Mouse (Mus musculus) midbrain, embryonic 13.5 days (tissue): ENCODE results near the gene Stpg4. TPM values are rescaled to one million over a fixed set of nuclear protein-coding genes. Genes with fewer than 3 reads are reported as not detected.

Experiments used
- ATAC-seq: fragments of 200-750 bp; cut with Nextera tagmentation; 2 replicates; pipeline ENCODE4 v1.8.0; 2017; ENCODE audit warnings: mild to moderate bottlenecking, moderate TSS enrichment, moderate library complexity
- H3K27ac ChIP-seq: fragments of 300-500 bp; sonication (generic); 2 replicates; pipeline ENCODE4 v1.5.1; 2015; ENCODE audit warnings: inconsistent platforms, mild to moderate bottlenecking, moderate library complexity
- H3K27me3 ChIP-seq: fragments of 300-500 bp; sonication (generic); 2 replicates; pipeline ENCODE4 v1.6.1; 2015; ENCODE audit warnings: mild to moderate bottlenecking, inconsistent platforms
- H3K36me3 ChIP-seq: fragments of 300-500 bp; sonication (generic); 2 replicates; pipeline ENCODE4 v1.6.1; 2015; ENCODE audit warnings: mild to moderate bottlenecking, inconsistent platforms
- H3K4me1 ChIP-seq: fragments of 300-500 bp; sonication (generic); replicated peaks from 2 replicates; pipeline ENCODE4 v1.6.1; 2015; ENCODE audit warnings: inconsistent platforms
- H3K4me2 ChIP-seq: fragments of 300-500 bp; sonication (generic); replicated peaks from 2 replicates; pipeline ENCODE4 v1.6.1; 2015; ENCODE audit warnings: moderate library complexity, mild to moderate bottlenecking, inconsistent platforms
- H3K4me3 ChIP-seq: fragments of 300-500 bp; sonication (generic); replicated peaks from 2 replicates; pipeline ENCODE4 v1.5.1; 2015; ENCODE audit warnings: mild to moderate bottlenecking, inconsistent platforms
- H3K9ac ChIP-seq: fragments of 300-500 bp; sonication (generic); replicated peaks from 2 replicates; pipeline ENCODE4 v1.6.1; 2015; ENCODE audit warnings: mild to moderate bottlenecking, inconsistent platforms
- H3K9me3 ChIP-seq: fragments of 300-500 bp; sonication (generic); 2 replicates; pipeline ENCODE4 v1.6.1; 2016; ENCODE audit warnings: mild to moderate bottlenecking, inconsistent platforms
- WGBS: fragments of 180-500 bp; shearing (Covaris S2); methylation state at CpG from one replicate; pipeline ENCODE4 v1.1.7; 2015; 5-methylcytosine and 5-hydroxymethylcytosine counted together
- polyA plus RNA-seq: library from polyadenylated mRNA; unstranded; fragments of >200 nt; fragmentation: Nextera tagmentation; extraction: Ambion mirVana; gene quantifications from 2 replicates; pipeline ENCODE4 v1.2.1, GENCODE M21; 2015

Stpg4 gene
- polyA plus RNA-seq, 1 experiment from 2014 or later: not detected

DNA sequence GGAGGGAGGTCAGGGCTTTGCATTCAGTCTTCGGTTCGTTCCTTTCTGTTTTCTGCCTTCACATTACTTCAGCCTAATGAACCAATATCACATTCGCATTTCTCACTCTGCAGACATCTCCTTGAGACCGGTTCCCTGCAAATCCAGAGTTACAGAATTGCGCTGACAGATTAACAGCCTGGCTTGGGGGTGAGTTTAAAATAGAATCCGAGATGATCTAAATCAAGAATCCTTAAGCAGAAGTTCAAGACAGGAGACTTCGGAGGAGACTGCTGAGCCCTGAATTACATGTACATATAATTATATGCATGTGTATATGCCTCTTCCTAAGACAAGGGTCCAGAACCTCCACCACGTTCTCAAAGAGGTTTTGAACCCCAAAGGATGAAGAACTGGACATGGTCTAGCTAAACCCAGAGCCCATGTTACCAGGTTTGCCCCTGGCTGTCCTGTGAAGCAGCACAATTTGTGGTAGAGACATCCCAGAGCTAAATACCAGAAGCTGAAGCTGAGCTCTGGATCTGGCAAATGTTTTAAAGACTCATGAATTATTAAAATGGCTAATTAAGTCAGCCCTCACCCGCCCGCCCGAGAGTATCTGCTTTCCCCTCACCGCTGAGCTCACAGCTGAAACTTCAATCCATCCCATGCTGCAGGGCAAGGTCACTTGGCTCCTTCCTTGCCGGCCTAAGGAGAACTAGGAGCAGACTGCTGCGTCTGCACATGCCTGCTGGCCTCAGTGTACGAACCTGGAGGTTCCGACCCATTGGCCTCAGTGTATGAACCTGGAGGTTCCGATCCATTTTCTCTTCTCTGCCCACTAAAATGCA lies 33.3 kb upstream of the Stpg4 start:
- Histone ChIP-seq H3K9ac (no peak overlapping the region), H3K4me3 (no peak overlapping the region), H3K27ac (peak overlapping the region; percentile 19; the same call in 1 of the 2 replicates), H3K9me3 (no peaks in the 10 kb centered on the region), H3K36me3 (no peaks in the 10 kb centered on the region), H3K4me1 (peaks cover 44% of the 10 kb centered on the region), H3K27me3 (no peaks in the 10 kb centered on the region), H3K4me2 (0 out of 2 replicates have a peak overlapping the region, but pooled peaks have one; percentile 3)
- ATAC-seq: peak; percentile 52
- WGBS: 20% methylated on average over 17 of the region's 17 CpGs

DNA sequence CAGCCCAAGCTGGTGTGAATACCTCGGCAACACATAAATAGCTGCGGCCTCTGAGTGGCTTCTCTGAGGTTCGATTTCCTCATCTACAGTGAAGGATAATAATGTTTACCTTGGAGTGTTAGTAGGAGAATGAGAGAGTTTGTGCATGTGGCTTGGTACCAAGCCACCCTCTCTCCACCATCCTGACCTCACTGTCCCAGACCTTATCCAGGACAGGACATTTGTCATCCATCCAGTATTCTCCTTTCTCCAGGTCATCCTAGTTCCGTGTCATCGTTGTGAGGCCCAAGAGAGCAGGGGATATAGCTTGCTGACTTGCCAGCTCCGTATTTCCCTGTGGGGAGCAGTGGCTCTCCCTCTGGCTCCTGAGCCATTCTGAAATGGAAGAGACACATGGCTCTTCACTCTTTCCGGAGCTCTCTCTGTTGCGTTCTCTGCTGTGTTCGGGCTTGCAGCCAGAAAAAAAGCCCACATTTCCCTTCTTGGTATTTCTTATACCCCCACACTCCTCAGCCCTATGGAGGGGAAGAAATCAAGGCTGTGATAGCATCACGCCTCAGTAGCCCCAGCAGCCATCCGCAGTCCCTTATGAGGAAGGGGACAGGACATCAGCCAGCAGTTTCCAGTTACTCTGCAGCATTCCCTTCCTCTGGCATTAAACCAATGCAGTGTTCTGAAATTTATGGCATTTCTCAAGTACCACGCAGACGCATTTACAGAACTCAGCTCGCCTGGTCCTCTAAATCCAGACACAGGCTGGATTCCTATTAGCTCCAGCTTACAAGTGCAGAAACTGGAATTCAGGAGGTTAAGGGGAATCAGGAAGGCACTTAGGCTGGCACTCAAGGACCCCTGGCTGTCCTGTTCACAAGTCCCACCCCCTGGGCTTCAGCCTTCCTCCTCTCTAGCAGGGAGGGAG lies 32.5 kb upstream of the Stpg4 start:
- H3K4me2 ChIP-seq: 0 out of 2 replicates have a peak overlapping the region, but pooled peaks have one; percentile 3
- no peaks in the 10 kb centered on the region for H3K36me3 ChIP-seq
- H3K4me3 ChIP-seq: no peak overlapping the region
- peak overlapping the region; percentile 21; the same call in 1 of the 2 replicates for H3K9ac ChIP-seq
- H3K9me3 ChIP-seq: no peaks in the 10 kb centered on the region
- peak overlapping the region; percentile 36 for H3K27ac ChIP-seq
- WGBS: 19% methylated on average over 14 of the region's 14 CpGs
- H3K4me1 ChIP-seq: peaks cover 44% of the 10 kb centered on the region
- H3K27me3 ChIP-seq: no peaks in the 10 kb centered on the region
- ATAC-seq: peak; percentile 58; the same call in 1 of the 2 replicates

- Histone ChIP-seq H3K4me3 (no peak overlapping the region), H3K27ac (peak overlapping the region; percentile 57), H3K9ac (peak overlapping the region; percentile 21), H3K27me3 (no peaks in the 10 kb centered on the region), H3K9me3 (no peaks in the 10 kb centered on the region), H3K4me2 (0 out of 2 replicates have a peak overlapping the region, but pooled peaks have one; percentile 17), H3K4me1 (peaks cover 44% of the 10 kb centered on the region), H3K36me3 (no peaks in the 10 kb centered on the region)
- 0 out of 2 replicates have a peak, but pooled peaks have one; percentile 14 for ATAC-seq
- 12% methylated on average over 13 of the region's 17 CpGs for WGBS
Observed at GRCm38 (mm10) chr17:87458911-87459749, 31.6 kb upstream of the Stpg4 start.

- WGBS: 46% methylated on average over 7 of the region's 7 CpGs
- Histone ChIP-seq H3K4me1 (peaks cover 44% of the 10 kb centered on the region), H3K27ac (peak overlapping the region; percentile 41; the same call in 1 of the 2 replicates), H3K4me2 (no peak overlapping the region), H3K9ac (no peak overlapping the region), H3K27me3 (no peaks in the 10 kb centered on the region), H3K36me3 (no peaks in the 10 kb centered on the region), H3K9me3 (no peaks in the 10 kb centered on the region), H3K4me3 (no peak overlapping the region)
- ATAC-seq: no peak
Observed at GRCm38 (mm10) chr17:87457961-87458360, 30.4 kb upstream of the Stpg4 start.

DNA sequence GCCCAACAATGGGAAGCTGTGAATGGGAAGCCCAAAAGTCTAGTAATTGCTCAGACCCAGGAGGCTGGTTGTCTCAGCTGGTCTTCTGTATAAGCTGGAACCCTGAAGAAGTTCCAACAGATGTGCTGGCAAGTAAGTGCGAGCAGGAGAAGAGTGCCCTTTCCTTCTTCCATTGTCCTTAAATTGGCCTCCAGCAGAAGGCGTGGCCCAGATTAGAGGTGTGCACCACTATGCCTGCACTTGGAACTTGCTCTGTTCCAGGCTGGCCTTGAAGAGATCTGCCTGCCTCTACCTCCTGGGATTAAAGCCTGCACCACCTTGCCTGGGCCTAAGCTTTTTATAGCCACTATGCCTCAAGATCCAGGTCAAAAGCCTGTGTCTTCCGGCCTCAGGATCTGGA lies 26.6 kb upstream of the Stpg4 start:
- Histone ChIP-seq H3K9me3 (no peaks in the 10 kb centered on the region), H3K4me2 (no peak overlapping the region), H3K4me3 (no peak overlapping the region), H3K27ac (no peak overlapping the region), H3K36me3 (no peaks in the 10 kb centered on the region), H3K4me1 (peaks cover 15% of the 10 kb centered on the region), H3K9ac (no peak overlapping the region), H3K27me3 (no peaks in the 10 kb centered on the region)
- ATAC-seq: no peak
- 92% methylated on average over 3 of the region's 3 CpGs for WGBS

GRCm38 (mm10) chr17:87453336-87453735 lies 25.8 kb upstream of the Stpg4 start:
- H3K36me3 ChIP-seq: no peaks in the 10 kb centered on the region
- no peaks in the 10 kb centered on the region for H3K27me3 ChIP-seq
- H3K4me1 ChIP-seq: peaks cover 7% of the 10 kb centered on the region
- no peak overlapping the region for H3K4me3 ChIP-seq
- 84% methylated on average over 7 of the region's 7 CpGs for WGBS
- no peak overlapping the region for H3K4me2 ChIP-seq
- H3K9me3 ChIP-seq: no peaks in the 10 kb centered on the region
- no peak overlapping the region for H3K27ac ChIP-seq
- no peak for ATAC-seq
- no peak overlapping the region for H3K9ac ChIP-seq

- ATAC-seq: no peak
- Histone ChIP-seq H3K36me3 (no peaks in the 10 kb centered on the region), H3K27me3 (no peaks in the 10 kb centered on the region), H3K4me3 (no peak overlapping the region), H3K4me1 (peaks cover 16% of the 10 kb centered on the region), H3K4me2 (no peak overlapping the region), H3K9me3 (no peaks in the 10 kb centered on the region), H3K9ac (no peak overlapping the region), H3K27ac (no peak overlapping the region)
- WGBS: 90% methylated on average over 8 of the region's 8 CpGs
Observed at GRCm38 (mm10) chr17:87448881-87449280, 21.3 kb upstream of the Stpg4 start.

GRCm38 (mm10) chr17:87448339-87448738 lies 20.8 kb upstream of the Stpg4 start:
- no peak for ATAC-seq
- WGBS: 89% methylated on average over 9 of the region's 9 CpGs

DNA sequence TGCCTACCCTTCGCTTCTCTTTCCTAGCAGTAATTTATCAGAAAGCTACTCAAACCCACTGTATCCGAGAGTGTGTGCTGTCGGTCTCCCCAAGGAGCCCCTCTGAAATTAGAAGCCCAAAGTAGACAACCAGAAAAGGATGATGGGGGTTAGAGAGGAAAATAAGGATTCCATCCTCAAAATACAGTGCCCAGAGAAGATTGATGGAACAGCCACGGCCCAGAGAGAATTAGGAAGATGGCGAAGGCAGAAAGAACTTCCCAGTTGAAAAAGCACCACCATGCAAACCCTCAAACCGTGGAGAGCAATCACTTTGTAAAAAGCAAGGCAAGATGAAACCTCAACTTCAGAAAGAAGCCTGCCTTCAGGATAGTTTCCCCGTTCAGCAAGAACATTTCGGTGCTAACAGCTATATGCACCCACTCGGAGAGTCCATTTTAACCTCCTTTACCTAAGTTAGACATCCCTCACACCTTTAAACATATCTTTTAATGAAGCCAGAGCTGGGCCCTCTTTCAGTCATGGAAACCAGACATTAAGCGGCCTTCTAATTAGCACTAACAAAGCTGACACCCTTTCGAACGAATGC lies 20.2 kb upstream of the Stpg4 start:
- WGBS: 32% methylated on average over 12 of the region's 12 CpGs
- H3K27ac ChIP-seq: peak overlapping the region; percentile 99
- no peaks in the 10 kb centered on the region for H3K9me3 ChIP-seq

More at GRCm38 (mm10) chr17:87448339-87448738, 20.8 kb upstream of the Stpg4 start:
- Histone ChIP-seq H3K36me3 (no peaks in the 10 kb centered on the region), H3K27me3 (no peaks in the 10 kb centered on the region), H3K9ac (no peak overlapping the region), H3K27ac (no peak overlapping the region), H3K4me1 (peaks cover 21% of the 10 kb centered on the region), H3K4me2 (no peak overlapping the region), H3K4me3 (no peak overlapping the region), H3K9me3 (no peaks in the 10 kb centered on the region)

DNA sequence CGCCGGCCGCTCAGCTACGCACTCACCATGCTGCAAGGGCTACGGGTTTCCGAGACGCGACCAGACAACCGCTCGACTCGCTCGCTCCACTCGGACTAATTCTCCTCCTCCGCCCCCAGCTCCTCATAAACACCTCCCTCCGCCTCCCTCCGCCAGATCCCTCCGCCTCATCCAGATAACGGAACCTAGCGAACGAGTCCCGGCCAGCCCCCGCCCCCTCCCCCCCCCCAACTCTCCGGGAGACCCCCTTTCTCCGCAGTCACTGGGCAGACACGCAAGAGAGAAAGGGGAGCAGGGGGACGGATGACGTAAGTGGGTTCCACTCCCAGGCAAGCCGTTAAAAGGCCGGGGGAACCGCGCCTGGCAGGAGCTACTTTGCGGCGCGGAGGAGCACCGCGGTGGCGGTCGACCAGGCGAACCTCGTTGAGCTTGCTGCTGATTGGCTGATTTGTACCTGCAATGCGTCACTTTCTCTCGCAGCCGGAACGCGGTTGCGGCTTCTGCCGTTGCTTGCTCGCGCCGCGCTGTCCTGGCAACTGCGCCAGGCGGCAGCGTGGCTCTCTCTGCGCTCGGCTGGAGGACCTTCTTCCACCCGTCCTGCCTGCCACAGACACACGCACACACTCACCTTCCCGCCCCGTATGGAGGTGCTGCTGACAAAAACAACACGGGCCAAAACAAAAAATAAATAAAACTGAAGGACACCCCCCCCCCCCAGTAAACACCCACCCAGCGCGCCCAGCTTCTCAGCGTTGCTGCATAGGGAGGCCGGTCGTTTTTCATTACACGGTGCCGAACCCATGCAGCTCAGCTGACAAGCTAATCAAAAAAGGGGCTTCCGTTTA lies 19.4 kb upstream of the Stpg4 start, which contains the start of gene Calm2:
Gene Calm2 (minus strand): TSS at position 169 of the 845 bp plus-strand sequence.
- Histone ChIP-seq H3K27me3 (no peaks in the 10 kb centered on the region), H3K36me3 (no peaks in the 10 kb centered on the region), H3K9ac (peak within 1 kb of the TSS; percentile 99), H3K9me3 (no peaks in the 10 kb centered on the region), H3K27ac (peak within 1 kb of the TSS; percentile 99), H3K4me2 (peak within 1 kb of the TSS; percentile 92), H3K4me3 (peak within 1 kb of the TSS; percentile 91), H3K4me1 (peaks cover 33% of the 10 kb centered on the region)
- under 1% methylated on average over 61 of the region's 69 CpGs for WGBS
- ATAC-seq: peak; percentile 94

More for the DNA sequence above, 20.2 kb upstream of the Stpg4 start:
- H3K27me3 ChIP-seq: no peaks in the 10 kb centered on the region
- H3K4me1 ChIP-seq: peaks cover 28% of the 10 kb centered on the region
- ATAC-seq: no peak
- peak overlapping the region; percentile 61 for H3K4me2 ChIP-seq
- H3K9ac ChIP-seq: peak overlapping the region; percentile 99
- H3K4me3 ChIP-seq: peak overlapping the region; percentile 91
- H3K36me3 ChIP-seq: no peaks in the 10 kb centered on the region
